26 mouse cellular contexts compared by ENCODE assay signal in genomic region chr9:97891415-97891814, GRCm38 (mm10).
"Had no signal": no experiment of that assay in that cellular context is flagged by ENCODE, and none has a peak within 500 bp of the region (broad histone marks: within the 10 kb centered on the region; RNA-seq: fewer than 3 reads in every experiment).

No protein-coding gene starts in this region.

- H3K27me3 ChIP-seq: embryonic facial prominence, embryonic 12.5 days; embryonic facial prominence, embryonic 13.5 days; embryonic facial prominence, embryonic 15.5 days; forebrain, embryonic 12.5 days; forebrain, embryonic 13.5 days; forebrain, embryonic 15.5 days had no signal

- H3K4me3 ChIP-seq: embryonic facial prominence, embryonic 10.5 days; embryonic facial prominence, embryonic 12.5 days; embryonic facial prominence, embryonic 13.5 days; embryonic facial prominence, embryonic 15.5 days; erythroblast, embryonic 14.5 days; forebrain, embryonic 10.5 days; forebrain, embryonic 12.5 days; forebrain, embryonic 13.5 days; forebrain, embryonic 15.5 days; gastrocnemius, adult 2 months had no signal

- DNase-seq: cerebellum, adult 18-20 months; cerebellum, adult 2 months; cerebellum, adult 8-10 months; cerebellum, adult 9-10 months; cerebellum, adult 9-11 months; cerebellum, postnatal 14 days; cerebellum, postnatal 25 days; cerebellum, postnatal 36 days; forebrain, postnatal 0 days; gastrocnemius, adult 2 months; gastrocnemius, postnatal 10 days; gastrocnemius, postnatal 14 days; gastrocnemius, postnatal 25 days; gastrocnemius, postnatal 36 days; heart, adult 18-20 months had no signal

- H3K36me3 ChIP-seq: embryonic facial prominence, embryonic 10.5 days; embryonic facial prominence, embryonic 12.5 days; embryonic facial prominence, embryonic 13.5 days; embryonic facial prominence, embryonic 15.5 days; forebrain, embryonic 10.5 days; forebrain, embryonic 12.5 days; forebrain, embryonic 15.5 days had no signal

- H3K4me2 ChIP-seq: embryonic facial prominence, embryonic 12.5 days; embryonic facial prominence, embryonic 13.5 days; embryonic facial prominence, embryonic 15.5 days; forebrain, embryonic 12.5 days; forebrain, embryonic 13.5 days; forebrain, embryonic 15.5 days had no signal

- H3K4me1 ChIP-seq: embryonic facial prominence, embryonic 10.5 days; embryonic facial prominence, embryonic 12.5 days; embryonic facial prominence, embryonic 13.5 days; embryonic facial prominence, embryonic 15.5 days; forebrain, embryonic 10.5 days; forebrain, embryonic 12.5 days; forebrain, embryonic 13.5 days had no signal

- ATAC-seq: forebrain, embryonic 13.5 days; forebrain, embryonic 14.5 days; forebrain, embryonic 15.5 days; forebrain, embryonic 16.5 days; forebrain, postnatal 0 days had no signal

- H3K27ac ChIP-seq: embryonic facial prominence, embryonic 10.5 days; embryonic facial prominence, embryonic 12.5 days; embryonic facial prominence, embryonic 13.5 days; embryonic facial prominence, embryonic 15.5 days; forebrain, embryonic 10.5 days; forebrain, embryonic 12.5 days; forebrain, embryonic 13.5 days; forebrain, embryonic 15.5 days; gastrocnemius, adult 2 months had no signal

- H3K9me3 ChIP-seq: embryonic facial prominence, embryonic 10.5 days; embryonic facial prominence, embryonic 12.5 days; embryonic facial prominence, embryonic 13.5 days; embryonic facial prominence, embryonic 15.5 days; forebrain, embryonic 10.5 days; forebrain, embryonic 12.5 days; forebrain, embryonic 13.5 days; forebrain, embryonic 15.5 days had no signal

- H3K9ac ChIP-seq: embryonic facial prominence, embryonic 12.5 days; embryonic facial prominence, embryonic 13.5 days; embryonic facial prominence, embryonic 15.5 days; forebrain, embryonic 12.5 days; forebrain, embryonic 13.5 days; forebrain, embryonic 15.5 days; forebrain, postnatal 0 days had no signal
